Mouse (Mus musculus): ENCODE results near the gene Hexim1. TPM values are rescaled to one million over a fixed set of nuclear protein-coding genes. Genes with fewer than 3 reads are reported as not detected.

The Hexim1 gene
- polyA plus RNA-seq (2015; fragmentation: Nextera tagmentation; extraction: Ambion mirVana): 4.1 and 4.2 TPM in 2 replicates

DNA sequence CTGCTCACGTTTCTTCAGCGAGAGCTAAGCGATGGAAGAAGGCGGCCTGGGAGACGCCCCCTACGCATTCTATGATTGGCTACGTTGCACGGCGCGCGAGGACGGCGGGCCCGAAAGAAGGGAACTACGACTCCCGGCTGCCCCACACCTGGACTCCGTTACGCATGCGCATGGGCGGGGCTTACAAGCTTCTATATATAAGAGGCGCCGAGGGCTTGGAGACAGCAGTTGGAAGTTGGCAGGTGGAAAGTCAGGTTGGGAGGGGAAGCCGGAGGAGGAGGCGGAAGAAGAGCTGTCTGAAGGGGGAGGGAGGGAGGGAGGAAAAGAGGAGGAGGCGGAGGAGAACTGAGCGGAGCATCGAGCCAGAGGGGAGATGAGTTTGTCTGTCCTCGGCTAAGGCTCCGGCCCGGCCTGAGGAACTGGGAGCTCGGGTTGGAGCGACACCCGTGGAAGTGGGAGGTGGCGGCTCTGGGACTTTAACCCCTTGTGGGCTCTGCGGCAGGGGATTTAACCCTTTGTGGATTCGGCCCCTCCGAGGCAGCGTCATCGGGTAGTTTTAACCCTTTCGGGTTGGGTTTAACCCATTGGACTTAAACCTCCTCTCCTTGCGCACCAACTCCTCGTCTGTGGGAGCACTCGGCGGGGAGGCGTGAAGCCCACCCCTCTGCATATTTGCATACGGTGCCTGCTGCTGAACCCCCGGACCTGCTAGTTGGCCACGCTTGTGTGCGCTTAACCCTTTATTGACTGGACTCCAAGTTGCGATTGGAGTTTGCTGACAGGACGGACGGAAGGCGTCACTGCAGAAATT is at the start of gene Hexim1:
TSS of gene Hexim1 (plus strand) at position 224 of the 811 bp plus-strand sequence.
- Histone ChIP-seq H3K27ac (ENCODE audit: low read length) (peak within 1 kb of the TSS; percentile 91), H3K4me3 (ENCODE audit: low read depth, low read length) (peak within 1 kb of the TSS; percentile 51), H3K9me3 (replicated peaks; ENCODE audit: control insufficient read depth, low read length, poor library complexity, severe bottlenecking) (no peaks in the 10 kb centered on the region), H3K36me3 (ENCODE audit: control insufficient read depth, insufficient read depth, low read length) (no peaks in the 10 kb centered on the region), H3K9ac (ENCODE audit: low read depth, low read length) (peak within 1 kb of the TSS; percentile 77), H3K4me2 (ENCODE audit: low read length) (peak within 1 kb of the TSS; percentile 93), H3K27me3 (ENCODE audit: control insufficient read depth, insufficient read depth, low read depth, low read length) (peaks cover 23% of the 10 kb centered on the region), H3K4me1 (ENCODE audit: control insufficient read depth, insufficient read depth, low read length) (peaks cover 31% of the 10 kb centered on the region)
- WGBS: under 1% methylated on average over 51 of the region's 53 CpGs
- ATAC-seq: peak; percentile 96

DNA sequence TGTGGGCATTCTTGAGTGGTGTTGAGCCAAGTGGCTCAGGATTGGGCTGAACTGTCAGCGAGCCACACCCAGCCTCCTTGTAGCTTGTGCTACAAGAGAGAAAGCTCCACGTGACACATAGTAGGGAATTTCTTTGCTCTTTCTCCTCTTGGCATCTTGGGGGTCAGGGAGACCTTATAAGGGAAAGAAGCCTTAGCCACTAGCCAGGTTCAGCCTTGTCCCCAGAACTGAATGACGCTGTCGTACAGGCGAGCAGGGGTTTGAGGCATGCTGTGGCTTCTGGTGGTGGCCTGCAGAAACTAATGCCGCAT is 49.0 kb upstream of the Hexim1 start:
- no peaks in the 10 kb centered on the region for H3K27me3 ChIP-seq (ENCODE audit: control insufficient read depth, insufficient read depth, low read depth, low read length)
- no peaks in the 10 kb centered on the region for H3K9me3 ChIP-seq (replicated peaks; ENCODE audit: control insufficient read depth, low read length, poor library complexity, severe bottlenecking)
- WGBS: 93% methylated on average over 6 of the region's 6 CpGs
- H3K27ac ChIP-seq (ENCODE audit: low read length): no peak overlapping the region
- H3K4me2 ChIP-seq (ENCODE audit: low read length): no peak overlapping the region
- no peak for ATAC-seq
- no peaks in the 10 kb centered on the region for H3K4me1 ChIP-seq (ENCODE audit: control insufficient read depth, insufficient read depth, low read length)
- H3K4me3 ChIP-seq (ENCODE audit: low read depth, low read length): no peak overlapping the region
- H3K9ac ChIP-seq (ENCODE audit: low read depth, low read length): no peak overlapping the region
- H3K36me3 ChIP-seq (ENCODE audit: control insufficient read depth, insufficient read depth, low read length): peaks cover 34% of the 10 kb centered on the region

DNA sequence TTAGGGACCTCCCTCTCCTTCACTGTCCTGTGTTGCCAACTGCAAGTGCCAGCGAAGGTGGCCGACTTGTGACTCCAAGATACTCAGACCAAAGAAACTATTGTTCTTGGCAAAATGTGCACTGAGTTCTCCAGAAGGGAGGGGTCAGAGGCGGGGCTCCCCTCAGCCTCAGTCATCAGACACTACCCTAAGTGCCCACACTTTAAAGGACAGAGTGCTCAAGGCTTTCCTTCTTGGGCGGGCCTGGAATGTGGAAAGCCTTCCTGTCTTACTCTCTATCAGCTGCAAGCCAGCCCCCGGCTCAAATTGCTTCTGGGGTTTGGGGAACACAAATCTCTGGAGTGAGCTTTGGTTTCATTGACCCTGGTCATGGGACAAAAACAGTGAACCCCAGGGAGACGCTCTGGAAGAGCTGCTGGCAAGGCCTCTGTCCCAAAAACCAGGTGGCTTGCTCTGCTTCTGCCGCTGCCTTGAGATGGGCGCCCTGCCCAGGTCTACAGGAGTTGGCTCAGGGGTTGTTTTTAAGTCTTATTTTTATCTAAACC is 48.5 kb upstream of the Hexim1 start:
- Histone ChIP-seq H3K4me2 (ENCODE audit: low read length) (no peak overlapping the region), H3K4me1 (ENCODE audit: control insufficient read depth, insufficient read depth, low read length) (no peaks in the 10 kb centered on the region), H3K36me3 (ENCODE audit: control insufficient read depth, insufficient read depth, low read length) (peaks cover 33% of the 10 kb centered on the region), H3K9ac (ENCODE audit: low read depth, low read length) (no peak overlapping the region), H3K4me3 (ENCODE audit: low read depth, low read length) (no peak overlapping the region), H3K9me3 (replicated peaks; ENCODE audit: control insufficient read depth, low read length, poor library complexity, severe bottlenecking) (no peaks in the 10 kb centered on the region), H3K27ac (ENCODE audit: low read length) (no peak overlapping the region), H3K27me3 (ENCODE audit: control insufficient read depth, insufficient read depth, low read depth, low read length) (no peaks in the 10 kb centered on the region)
- 84% methylated on average over 8 of the region's 8 CpGs for WGBS
- ATAC-seq: no peak

DNA sequence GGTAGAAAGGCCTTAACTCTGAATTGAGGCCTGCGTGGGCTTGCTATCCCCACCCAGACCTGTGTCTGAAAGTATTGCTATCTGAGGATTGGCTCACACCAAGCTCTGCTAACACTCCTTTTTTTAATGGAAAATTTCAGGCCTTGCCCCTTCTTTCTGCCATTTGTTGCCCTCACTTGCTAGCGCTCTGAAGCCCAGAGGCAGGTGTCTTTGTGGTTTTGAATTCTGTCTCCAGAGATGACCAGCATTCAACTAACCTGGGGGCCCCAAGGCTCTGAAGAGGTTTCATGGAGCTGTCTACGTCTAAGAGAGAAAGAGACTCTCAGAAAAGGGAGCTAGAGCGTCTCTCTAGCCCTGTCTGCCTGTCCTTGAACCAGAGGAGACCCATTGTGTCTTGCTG is 47.8 kb upstream of the Hexim1 start:
- no peaks in the 10 kb centered on the region for H3K4me1 ChIP-seq (ENCODE audit: control insufficient read depth, insufficient read depth, low read length)
- ATAC-seq: no peak
- H3K9me3 ChIP-seq (replicated peaks; ENCODE audit: control insufficient read depth, low read length, poor library complexity, severe bottlenecking): no peaks in the 10 kb centered on the region
- H3K27ac ChIP-seq (ENCODE audit: low read length): no peak overlapping the region
- no peak overlapping the region for H3K4me2 ChIP-seq (ENCODE audit: low read length)
- no peak overlapping the region for H3K4me3 ChIP-seq (ENCODE audit: low read depth, low read length)
- 92% methylated on average over 4 of the region's 4 CpGs for WGBS
- no peaks in the 10 kb centered on the region for H3K27me3 ChIP-seq (ENCODE audit: control insufficient read depth, insufficient read depth, low read depth, low read length)
- H3K36me3 ChIP-seq (ENCODE audit: control insufficient read depth, insufficient read depth, low read length): peaks cover 30% of the 10 kb centered on the region
- no peak overlapping the region for H3K9ac ChIP-seq (ENCODE audit: low read depth, low read length)

DNA sequence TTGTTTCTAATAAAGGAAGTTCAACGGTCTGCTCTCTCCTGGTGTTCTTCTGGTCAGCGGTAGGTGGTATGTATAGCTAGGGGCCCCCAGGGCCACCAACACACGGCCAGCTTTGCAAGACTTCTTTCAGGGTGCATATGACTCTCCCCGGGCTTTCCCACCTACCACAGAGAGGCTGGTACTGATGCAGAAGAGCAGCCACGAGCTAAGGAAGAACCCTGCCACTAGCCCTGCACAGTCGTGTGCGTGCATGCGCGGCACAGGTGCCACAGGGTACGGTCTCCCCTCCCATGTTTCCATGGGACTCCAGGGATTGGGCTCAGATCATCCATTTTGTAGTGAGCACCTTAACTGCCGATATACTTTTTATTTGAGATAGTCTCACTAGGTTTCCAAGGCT is 47.1 kb upstream of the Hexim1 start:
- no peak for ATAC-seq

DNA sequence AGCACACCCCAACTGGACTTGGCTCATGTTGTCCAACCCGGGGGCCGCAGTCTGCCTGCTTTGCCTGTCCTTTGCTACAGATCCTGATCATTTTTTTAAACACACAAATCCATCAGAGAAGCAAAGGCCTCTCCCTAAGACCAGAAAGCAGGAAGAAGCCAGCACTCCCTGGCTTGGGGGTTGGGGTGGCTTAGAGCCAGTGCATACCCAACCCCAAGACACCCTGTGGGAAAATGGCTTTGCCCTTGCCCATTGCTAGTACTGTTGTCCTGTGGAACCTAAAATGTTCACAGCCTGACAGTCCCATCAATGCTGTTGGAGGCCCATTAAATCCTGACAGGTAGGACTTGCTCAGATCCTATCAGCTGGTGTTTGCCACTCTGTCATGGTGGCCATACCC is 46.3 kb upstream of the Hexim1 start:
- no peak overlapping the region for H3K9ac ChIP-seq (ENCODE audit: low read depth, low read length)
- H3K4me2 ChIP-seq (ENCODE audit: low read length): no peak overlapping the region
- 98% methylated on average over 2 of the region's 2 CpGs for WGBS
- no peaks in the 10 kb centered on the region for H3K4me1 ChIP-seq (ENCODE audit: control insufficient read depth, insufficient read depth, low read length)
- H3K4me3 ChIP-seq (ENCODE audit: low read depth, low read length): no peak overlapping the region
- no peaks in the 10 kb centered on the region for H3K9me3 ChIP-seq (replicated peaks; ENCODE audit: control insufficient read depth, low read length, poor library complexity, severe bottlenecking)
- ATAC-seq: no peak
- H3K27me3 ChIP-seq (ENCODE audit: control insufficient read depth, insufficient read depth, low read depth, low read length): no peaks in the 10 kb centered on the region
- no peak overlapping the region for H3K27ac ChIP-seq (ENCODE audit: low read length)
- H3K36me3 ChIP-seq (ENCODE audit: control insufficient read depth, insufficient read depth, low read length): peaks cover 16% of the 10 kb centered on the region

More for the DNA sequence above, 47.1 kb upstream of the Hexim1 start:
- Histone ChIP-seq H3K9ac (ENCODE audit: low read depth, low read length) (no peak overlapping the region), H3K27me3 (ENCODE audit: control insufficient read depth, insufficient read depth, low read depth, low read length) (no peaks in the 10 kb centered on the region), H3K4me2 (ENCODE audit: low read length) (no peak overlapping the region), H3K36me3 (ENCODE audit: control insufficient read depth, insufficient read depth, low read length) (peaks cover 24% of the 10 kb centered on the region), H3K4me1 (ENCODE audit: control insufficient read depth, insufficient read depth, low read length) (no peaks in the 10 kb centered on the region), H3K4me3 (ENCODE audit: low read depth, low read length) (no peak overlapping the region), H3K27ac (ENCODE audit: low read length) (no peak overlapping the region), H3K9me3 (replicated peaks; ENCODE audit: control insufficient read depth, low read length, poor library complexity, severe bottlenecking) (no peaks in the 10 kb centered on the region)
- 95% methylated on average over 11 of the region's 11 CpGs for WGBS

DNA sequence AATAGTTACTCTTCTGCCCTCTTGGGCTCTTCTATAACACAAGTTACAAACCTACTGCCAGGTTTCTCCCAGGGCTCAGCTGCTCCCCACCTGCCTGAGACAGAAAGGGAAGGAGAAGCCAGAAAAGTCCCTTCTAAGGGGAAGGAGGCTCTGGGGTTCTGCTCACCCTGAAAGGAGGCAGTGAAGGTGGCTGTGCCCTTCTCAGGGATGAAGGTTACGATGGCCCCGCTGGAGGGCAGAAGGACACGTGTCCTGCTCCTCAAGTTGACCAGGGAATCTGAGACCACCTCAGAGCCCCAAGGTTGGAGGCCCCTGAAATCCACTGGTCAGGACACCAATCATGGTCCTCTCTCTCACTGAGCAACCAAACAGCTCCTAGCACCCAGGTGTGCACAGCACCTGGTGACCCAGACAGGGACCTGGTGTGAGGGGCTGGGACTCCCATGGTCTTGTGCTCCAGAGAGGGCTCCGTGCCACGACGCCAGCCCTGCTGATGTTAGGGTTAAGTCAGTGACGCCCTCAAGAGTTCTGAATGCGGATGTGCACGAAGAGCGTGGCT is 45.6 kb upstream of the Hexim1 start:
- Histone ChIP-seq H3K4me2 (ENCODE audit: low read length) (no peak overlapping the region), H3K4me1 (ENCODE audit: control insufficient read depth, insufficient read depth, low read length) (no peaks in the 10 kb centered on the region), H3K36me3 (ENCODE audit: control insufficient read depth, insufficient read depth, low read length) (peaks cover 16% of the 10 kb centered on the region), H3K27ac (ENCODE audit: low read length) (no peak overlapping the region), H3K27me3 (ENCODE audit: control insufficient read depth, insufficient read depth, low read depth, low read length) (no peaks in the 10 kb centered on the region), H3K9ac (ENCODE audit: low read depth, low read length) (no peak overlapping the region), H3K9me3 (replicated peaks; ENCODE audit: control insufficient read depth, low read length, poor library complexity, severe bottlenecking) (no peaks in the 10 kb centered on the region), H3K4me3 (ENCODE audit: low read depth, low read length) (no peak overlapping the region)
- ATAC-seq: no peak
- 94% methylated on average over 10 of the region's 10 CpGs for WGBS

DNA sequence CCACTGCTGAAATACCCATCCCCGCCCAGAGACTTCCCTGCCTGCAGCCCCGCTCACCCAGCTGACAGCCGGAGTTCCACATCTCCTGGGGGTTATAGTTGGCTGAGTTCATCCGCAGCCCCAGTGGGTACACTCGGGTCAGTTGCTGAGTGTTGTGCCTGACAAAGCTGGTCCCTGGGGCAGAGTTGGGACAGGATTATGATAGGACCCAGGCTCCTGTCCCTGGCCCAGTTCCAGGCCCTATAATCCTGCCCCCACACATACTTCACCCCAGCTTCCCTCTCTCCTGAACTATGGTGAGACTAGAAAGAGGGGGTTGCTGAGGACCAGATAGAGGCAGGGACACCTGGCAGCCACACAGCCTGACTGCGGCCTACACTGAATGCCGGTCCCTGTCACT is 42.4 kb upstream of the Hexim1 start:
- Histone ChIP-seq H3K4me3 (ENCODE audit: low read depth, low read length) (no peak overlapping the region), H3K9ac (ENCODE audit: low read depth, low read length) (no peak overlapping the region), H3K27ac (ENCODE audit: low read length) (no peak overlapping the region), H3K9me3 (replicated peaks; ENCODE audit: control insufficient read depth, low read length, poor library complexity, severe bottlenecking) (no peaks in the 10 kb centered on the region), H3K36me3 (ENCODE audit: control insufficient read depth, insufficient read depth, low read length) (peaks cover 4% of the 10 kb centered on the region; the same call in 1 of the 2 replicates), H3K4me2 (ENCODE audit: low read length) (no peak overlapping the region), H3K4me1 (ENCODE audit: control insufficient read depth, insufficient read depth, low read length) (no peaks in the 10 kb centered on the region), H3K27me3 (ENCODE audit: control insufficient read depth, insufficient read depth, low read depth, low read length) (no peaks in the 10 kb centered on the region)
- 78% methylated on average over 7 of the region's 7 CpGs for WGBS
- no peak for ATAC-seq

DNA sequence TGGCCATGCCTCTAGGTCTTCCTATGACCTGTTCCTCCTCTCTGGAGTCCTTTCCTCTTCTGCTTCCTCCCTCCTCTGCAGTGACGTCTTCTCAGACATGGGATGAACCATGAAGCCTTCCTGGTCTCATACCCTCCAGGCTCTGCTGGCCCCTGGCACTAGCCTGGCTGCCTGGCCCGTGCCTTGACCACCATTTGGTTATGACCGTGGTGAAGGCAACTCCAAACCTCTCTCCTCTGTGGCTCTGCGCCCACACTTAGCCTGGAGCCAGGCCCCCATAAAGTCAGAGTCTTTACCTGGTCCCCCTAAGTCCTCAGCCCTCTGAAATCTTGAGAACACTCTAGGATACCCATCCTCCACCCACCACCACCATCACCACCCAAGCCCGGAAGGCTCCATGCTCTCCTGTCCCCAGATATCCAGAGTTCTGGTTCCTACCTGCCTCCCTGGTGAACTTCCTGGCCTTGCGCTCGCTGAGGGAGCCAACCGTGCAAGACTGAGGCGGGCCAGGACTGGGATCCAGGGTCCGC is 41.8 kb upstream of the Hexim1 start:
- H3K27ac ChIP-seq (ENCODE audit: low read length): no peak overlapping the region
- H3K4me3 ChIP-seq (ENCODE audit: low read depth, low read length): no peak overlapping the region
- H3K27me3 ChIP-seq (ENCODE audit: control insufficient read depth, insufficient read depth, low read depth, low read length): 0 out of 2 replicates have a peak, but pooled peaks cover 1% of the 10 kb centered on the region
- H3K9ac ChIP-seq (ENCODE audit: low read depth, low read length): no peak overlapping the region
- H3K4me2 ChIP-seq (ENCODE audit: low read length): no peak overlapping the region
- H3K36me3 ChIP-seq (ENCODE audit: control insufficient read depth, insufficient read depth, low read length): peaks cover 1% of the 10 kb centered on the region; the same call in 1 of the 2 replicates
- WGBS: 60% methylated on average over 10 of the region's 10 CpGs
- H3K4me1 ChIP-seq (ENCODE audit: control insufficient read depth, insufficient read depth, low read length): no peaks in the 10 kb centered on the region
- H3K9me3 ChIP-seq (replicated peaks; ENCODE audit: control insufficient read depth, low read length, poor library complexity, severe bottlenecking): no peaks in the 10 kb centered on the region
- no peak for ATAC-seq
